Mouse (Mus musculus) layer of hippocampus, adult 8-10 months (tissue): ENCODE measurements at regions not wholly inside any gene's neighbourhood (a gene's known extent, or its start where the extent isn't known, plus 50 kb on each side); places are given as distances from the start of the nearest gene placed in this dataset.
A peak's percentile ranks its signal among the peaks of the same experiment; 100 is the strongest.

Experiments used
- DNase-seq, 2 experiments: peaks; one replicate each; pipeline ENCODE4 v3.0.0; 2022; ENCODE audit warnings: low spot score in 2 of 2

GRCm38 (mm10) chr4:12539184-12539791 is 367.5 kb upstream of the Fam92a start:
- no peak for DNase-seq

GRCm38 (mm10) chr4:12538694-12539121 is 366.9 kb upstream of the Fam92a start:
- DNase-seq, result peak; percentile 13 to 57

GRCm38 (mm10) chr4:12538043-12538442 is 366.2 kb upstream of the Fam92a start:
- no peak for DNase-seq

- no peak for DNase-seq
These were observed 362.3 kb upstream of the Fam92a start for GRCm38 (mm10) chr4:12534151-12534550.

GRCm38 (mm10) chr4:12532961-12533360 is 361.1 kb upstream of the Fam92a start:
- no peak for DNase-seq

GRCm38 (mm10) chr4:12522358-12522757 is 350.5 kb upstream of the Fam92a start:
- no peak for DNase-seq

GRCm38 (mm10) chr4:12521246-12521645 is 349.4 kb upstream of the Fam92a start:
- DNase-seq, result no peak

GRCm38 (mm10) chr4:12516497-12516896 is 344.7 kb upstream of the Fam92a start:
- no peak for DNase-seq

- peak; percentile 87 to 90 for DNase-seq
These were observed 340.0 kb upstream of the Fam92a start for GRCm38 (mm10) chr4:12511656-12512385.

- no peak for DNase-seq
These were observed 335.2 kb upstream of the Fam92a start for GRCm38 (mm10) chr4:12506851-12507551.

GRCm38 (mm10) chr4:12501086-12501485 is 329.3 kb upstream of the Fam92a start:
- no peak for DNase-seq

GRCm38 (mm10) chr4:12498426-12498825 is 326.6 kb upstream of the Fam92a start:
- no peak for DNase-seq

GRCm38 (mm10) chr4:12492468-12492867 is 320.7 kb upstream of the Fam92a start:
- no peak for DNase-seq

GRCm38 (mm10) chr4:12491306-12491705 is 319.5 kb upstream of the Fam92a start:
- DNase-seq, result no peak

- no peak for DNase-seq
These were observed 318.3 kb upstream of the Fam92a start for GRCm38 (mm10) chr4:12490066-12490465.

- DNase-seq, result no peak
These were observed 317.5 kb upstream of the Fam92a start for GRCm38 (mm10) chr4:12489358-12489757.

- DNase-seq, result no peak
These were observed 309.7 kb upstream of the Fam92a start for GRCm38 (mm10) chr4:12481481-12481880.

GRCm38 (mm10) chr4:12476717-12477116 is 304.9 kb upstream of the Fam92a start:
- DNase-seq, result no peak

- no peak for DNase-seq
These were observed 303.3 kb upstream of the Fam92a start for GRCm38 (mm10) chr4:12474981-12475568.

- no peak for DNase-seq
These were observed 302.6 kb upstream of the Fam92a start for GRCm38 (mm10) chr4:12474421-12474820.

- DNase-seq, result no peak
These were observed 289.9 kb upstream of the Fam92a start for GRCm38 (mm10) chr4:12461701-12462100.

- DNase-seq, result no peak
These were observed 289.4 kb upstream of the Fam92a start for GRCm38 (mm10) chr4:12461251-12461650.
